Mouse (Mus musculus): Measurements from ENCODE around the gene Cenpm. TPM values are rescaled to one million over a fixed set of nuclear protein-coding genes. Genes with fewer than 3 reads are reported as not detected.

Gene Cenpm
- total RNA-seq, 2 experiments from 2014 or later = 6.6 to 7.8 TPM

DNA sequence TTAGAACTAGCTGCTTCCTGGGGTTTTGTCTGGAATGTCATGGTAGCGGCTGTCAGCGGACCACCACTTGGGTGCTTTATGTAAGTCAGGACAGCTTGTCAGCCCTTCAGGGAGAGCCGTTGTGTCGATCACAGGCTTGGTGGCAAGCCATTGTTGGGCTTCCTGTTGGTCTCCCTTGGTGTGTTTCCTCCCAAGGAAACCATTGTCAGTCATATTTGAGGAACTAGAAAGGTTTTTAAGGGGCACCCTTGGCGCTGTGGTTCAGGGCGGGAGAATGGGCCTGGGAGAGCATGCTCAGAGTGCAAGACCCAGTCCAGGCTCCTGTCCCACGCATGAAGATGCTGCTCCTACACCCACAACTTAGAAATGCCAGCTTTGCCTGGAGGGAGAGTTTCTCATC lies 46.2 kb downstream of the Cenpm start:
- no peak for DNase-seq
- intact Hi-C loops (cut with DNase I) = no loop called here

GRCm38 (mm10) chr15:82197937-82198336 lies 46.6 kb downstream of the Cenpm start:
- DNase-seq = no peak
- intact Hi-C loops (cut with DNase I) = no loop called here

DNA sequence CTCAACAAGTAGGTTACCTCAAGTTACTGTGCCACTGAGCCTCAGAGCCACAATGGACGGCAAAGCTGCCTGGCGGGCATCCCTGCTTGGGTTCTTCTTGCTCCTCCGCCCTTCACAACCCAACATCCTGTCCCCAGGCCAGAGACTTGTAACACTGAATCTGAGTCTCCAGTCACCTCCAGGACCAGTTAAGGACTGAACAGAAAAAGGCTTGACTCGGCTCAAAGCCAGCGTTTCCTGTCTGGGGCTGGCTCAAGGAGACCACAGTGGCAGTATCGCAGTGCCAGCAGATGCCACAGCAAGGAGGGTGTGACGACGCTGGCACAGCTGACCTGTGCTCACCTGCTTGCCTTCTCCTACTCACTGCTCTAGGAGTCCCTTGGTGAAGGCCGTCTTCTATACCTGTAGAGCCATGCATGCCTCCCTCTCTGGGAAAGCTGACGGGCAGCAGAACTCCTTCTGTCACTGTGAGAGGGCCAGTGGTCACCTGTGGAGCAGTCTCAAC lies 47.2 kb downstream of the Cenpm start:
- no peak for DNase-seq
- intact Hi-C loops (cut with DNase I) = no loop called here

- intact Hi-C loops (cut with DNase I) = no loop called here
- no peak for DNase-seq
Observed at GRCm38 (mm10) chr15:82196300-82196699, 48.2 kb downstream of the Cenpm start.

- intact Hi-C loops (cut with DNase I) = no loop called here
- no peak for DNase-seq
Observed at GRCm38 (mm10) chr15:82192617-82193016, 51.9 kb downstream of the Cenpm start.

DNA sequence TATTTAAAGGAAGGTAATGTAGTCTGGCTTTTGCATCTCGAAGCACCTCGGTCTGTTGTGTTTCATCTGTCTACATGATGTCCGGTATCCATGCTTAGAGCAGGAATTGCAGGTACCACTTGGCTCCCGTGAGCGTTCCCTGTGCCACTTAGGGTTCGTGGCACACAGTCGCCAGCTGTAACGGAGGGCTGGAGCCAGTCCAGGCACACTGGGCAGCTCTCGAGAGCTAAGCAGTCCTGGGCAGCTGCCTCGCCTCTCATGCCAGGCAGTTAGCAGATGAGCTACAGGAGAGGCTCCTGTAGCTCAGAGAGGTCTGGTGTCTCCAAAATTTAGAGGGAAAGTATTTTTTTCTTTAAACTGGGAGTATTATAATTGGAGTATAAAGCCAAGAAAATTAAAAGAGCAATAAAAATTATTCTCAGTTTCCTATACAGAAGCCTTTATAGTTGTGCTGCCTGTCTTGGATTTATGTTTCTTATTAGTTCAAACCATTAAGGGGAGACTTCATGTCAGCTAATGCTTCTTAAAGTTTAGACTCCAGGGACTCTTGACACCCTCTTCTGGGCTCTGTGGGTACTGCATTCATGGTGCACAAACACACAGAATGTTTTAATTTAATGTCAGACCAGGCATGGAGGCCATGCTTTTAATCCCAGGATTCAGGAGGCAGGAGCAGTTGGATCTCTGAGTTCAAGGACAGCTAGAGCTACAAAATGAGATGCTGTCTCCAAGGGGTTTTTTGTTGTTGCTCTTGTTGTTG lies 55.9 kb downstream of the Cenpm start:
- peak; percentile 59 to 70 for DNase-seq
- intact Hi-C loops (cut with DNase I) = no loop called here

GRCm38 (mm10) chr15:82187924-82188323 lies 56.6 kb downstream of the Cenpm start:
- DNase-seq = no peak

DNA sequence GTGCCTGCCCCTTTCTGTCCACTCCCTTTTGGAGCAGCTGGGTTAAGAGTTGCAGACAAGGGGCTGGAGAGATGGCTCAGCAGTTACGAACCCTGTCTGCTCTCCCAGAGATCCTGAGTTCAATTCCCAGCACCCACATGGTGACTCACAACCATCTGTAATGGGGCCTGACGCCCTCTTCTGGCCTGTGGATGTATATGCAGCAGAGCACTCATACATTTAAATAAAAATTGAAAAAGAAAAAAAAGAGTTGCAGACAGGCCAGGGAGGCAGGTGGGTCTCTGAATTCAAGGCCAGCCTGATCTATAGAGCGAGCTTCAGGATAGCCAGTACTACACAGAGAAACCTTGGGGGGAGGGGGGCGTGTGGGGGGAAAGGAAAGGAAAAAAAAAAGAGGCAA lies 57.1 kb downstream of the Cenpm start:
- intact Hi-C loops (cut with DNase I) = no loop called here

More at GRCm38 (mm10) chr15:82187924-82188323, 56.6 kb downstream of the Cenpm start:
- intact Hi-C loops (cut with DNase I) = no loop called here

GRCm38 (mm10) chr15:82186931-82187330 lies 57.6 kb downstream of the Cenpm start:
- intact Hi-C loops (cut with DNase I) = no loop called here
- no peak for DNase-seq

More for the DNA sequence above, 57.1 kb downstream of the Cenpm start:
- no peak for DNase-seq

DNA sequence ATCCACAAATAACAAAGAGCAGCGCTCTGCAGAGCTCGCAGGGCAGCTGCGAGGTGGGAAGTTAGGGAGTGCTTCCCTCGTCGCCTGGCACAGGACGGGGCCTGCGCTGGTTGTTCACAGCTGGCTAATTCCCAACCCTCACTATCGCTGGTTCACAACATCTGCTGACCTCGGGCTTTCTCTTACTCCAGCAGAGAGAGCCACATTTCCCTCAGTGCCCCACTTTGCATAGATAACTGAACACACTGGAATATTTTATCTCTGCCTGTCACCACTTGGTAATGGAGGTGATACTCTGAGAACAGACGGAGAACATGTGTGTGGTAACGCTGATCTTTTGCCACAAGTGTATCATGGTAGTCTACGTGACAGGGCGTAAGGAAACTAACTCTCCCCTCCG lies 58.4 kb downstream of the Cenpm start:
- DNase-seq = peak; percentile 67 to 71
- intact Hi-C loops (cut with DNase I) = no loop called here

DNA sequence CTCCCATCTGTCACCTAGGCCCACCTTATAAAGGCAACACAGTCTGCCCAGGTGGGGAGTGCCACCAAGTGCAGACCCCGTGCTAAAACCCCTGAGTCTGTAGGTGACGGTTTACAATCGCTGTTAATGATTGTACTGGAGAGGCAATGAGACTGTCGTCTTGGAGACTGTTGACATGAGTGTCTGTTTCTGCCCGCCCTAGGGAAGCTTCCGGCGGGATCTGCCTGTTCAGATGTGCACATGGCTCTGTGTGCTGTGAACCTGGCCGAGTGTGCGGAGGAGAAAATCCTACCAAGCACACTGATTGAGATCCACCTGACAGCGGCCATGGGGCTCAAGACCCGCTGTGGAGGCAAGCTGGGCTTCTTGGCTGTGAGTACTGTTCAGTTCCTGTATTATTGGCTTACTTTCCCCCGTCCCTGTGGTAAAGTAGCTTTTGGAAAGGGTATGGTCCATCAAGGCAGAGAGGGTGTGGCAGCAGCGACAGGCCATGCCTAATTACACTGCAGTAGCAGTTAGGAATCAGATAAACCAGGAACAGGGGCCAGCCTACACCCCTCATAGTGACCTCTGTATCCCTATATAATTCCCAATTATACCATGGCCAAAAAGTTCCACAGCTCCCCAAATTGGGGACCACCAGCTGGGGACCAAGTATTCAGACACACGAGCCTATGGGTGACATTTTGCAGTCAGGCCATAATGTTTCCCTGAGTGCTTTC lies 59.3 kb downstream of the Cenpm start:
- intact Hi-C loops (cut with DNase I) = no loop called here
- DNase-seq = no peak

DNA sequence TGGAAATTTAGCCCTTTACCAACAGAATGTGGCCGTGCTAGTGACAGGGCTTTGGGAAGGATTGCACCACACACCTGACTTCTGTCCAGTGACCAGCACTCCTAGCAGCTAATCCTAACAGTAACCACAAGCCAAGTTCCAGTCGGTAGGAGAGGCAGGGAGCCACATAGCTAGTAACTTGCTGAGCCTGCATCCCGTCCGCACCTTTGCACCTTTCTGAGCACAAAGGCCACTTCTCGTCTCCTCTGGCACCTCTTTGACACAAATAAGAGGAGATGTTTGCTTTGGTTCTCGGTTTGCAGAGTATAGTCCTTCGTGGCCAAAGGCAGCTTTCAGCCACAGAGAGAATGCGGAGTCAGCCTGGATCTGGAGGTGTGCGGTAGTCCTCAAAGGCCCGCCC lies 59.9 kb downstream of the Cenpm start:
- intact Hi-C loops (cut with DNase I) = no loop called here
- no peak for DNase-seq

DNA sequence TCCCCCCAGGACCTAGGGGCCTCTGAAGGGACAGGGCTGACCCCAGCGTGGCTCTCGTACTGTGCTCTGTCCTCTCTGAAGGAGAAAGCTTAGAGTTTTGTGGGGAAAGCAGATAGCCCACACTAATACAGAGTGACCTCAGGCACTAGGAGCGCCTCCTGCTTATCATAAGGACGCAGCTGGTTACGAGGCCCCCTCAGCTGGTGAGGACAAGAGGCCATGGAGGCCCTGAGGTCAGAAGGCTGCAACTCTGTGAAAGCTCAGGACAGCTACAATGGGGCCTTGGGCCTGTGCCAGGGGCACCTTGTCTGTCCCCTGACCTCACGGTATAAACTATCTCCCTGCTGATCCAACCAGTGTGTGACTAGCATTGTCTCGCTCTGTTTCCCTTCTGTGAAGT lies 60.4 kb downstream of the Cenpm start:
- intact Hi-C loops (cut with DNase I) = no loop called here
- DNase-seq = no peak

Small RNA genes within 50 kb of the gene (microRNA-seq; reads per million reads assigned to microRNA genes)
- 3.6 to 7.6 reads per million in 2 experiments for gene Mir33

Other genes with a start within 250 kb of the Cenpm start
- 10 to 100 TPM; 24.6 to 26.7 TPM for gene Desi1, start 210.9 kb downstream of the Cenpm start, total RNA-seq (2021)
- 10 to 100 TPM; 55.3 to 57.3 TPM for gene Snu13, start 197.2 kb downstream of the Cenpm start, total RNA-seq (2021)
- not detected for gene 4930407I10Rik, start 185.6 kb downstream of the Cenpm start, total RNA-seq (2021)
- not detected for gene Mei1, start 174.8 kb downstream of the Cenpm start, total RNA-seq (2021)
- gene Ccdc134, start 116.8 kb downstream of the Cenpm start, total RNA-seq (2021) = 1 to 10 TPM; 5.1 to 5.5 TPM
- 10 to 100 TPM; 35.1 to 38.8 TPM for gene Srebf2, start 97.6 kb downstream of the Cenpm start, total RNA-seq (2021)
- under 1 TPM in 1 of 2 experiments, not detected in 1; 0.36 TPM for gene Shisa8, start 31.9 kb downstream of the Cenpm start, total RNA-seq (2021)
- under 1 TPM; 0.27 to 0.69 TPM for gene Tnfrsf13c, start 20.4 kb downstream of the Cenpm start, total RNA-seq (2021)
- gene 1500009C09Rik, start 7.6 kb upstream of the Cenpm start, total RNA-seq (2021) = not detected
- 1 to 10 TPM in 1 of 2 experiments, under 1 TPM in 1; 0.57 to 1.4 TPM for gene Sept3, start 30.1 kb upstream of the Cenpm start, total RNA-seq (2021)
- gene Wbp2nl, start 54.2 kb upstream of the Cenpm start, total RNA-seq (2021) = not detected
- 10 to 100 TPM; 46.3 to 47.5 TPM for gene Naga, start 94.2 kb upstream of the Cenpm start, total RNA-seq (2021)
- 1 to 10 TPM; 2.8 to 3.2 TPM for gene Pheta2, start 94.2 kb upstream of the Cenpm start, total RNA-seq (2021)
- 100 to 1,000 TPM; 195 to 202 TPM for gene Smdt1, start 94.2 kb upstream of the Cenpm start, total RNA-seq (2021)
- 100 to 1,000 TPM; 525 to 549 TPM for gene Ndufa6, start 109.6 kb upstream of the Cenpm start, total RNA-seq (2021)
- gene Cyp2d22, start 135.5 kb upstream of the Cenpm start, total RNA-seq (2021) = 10 to 100 TPM; 17.7 to 30.5 TPM
- gene Cyp2d11, start 149.3 kb upstream of the Cenpm start, total RNA-seq (2021) = not detected
- not detected for gene Cyp2d10, start 162.4 kb upstream of the Cenpm start, total RNA-seq (2021)
- gene Cyp2d9, start 188.7 kb upstream of the Cenpm start, total RNA-seq (2021) = not detected